Mouse (Mus musculus): Measurements from ENCODE around the gene Prdx5. TPM values are rescaled to one million over a fixed set of nuclear protein-coding genes. Genes with fewer than 3 reads are reported as not detected.
A peak's percentile ranks its signal among the peaks of the same experiment; 100 is the strongest.

Gene Prdx5
- polyA plus RNA-seq, 1 experiment from 2014 or later: 231 TPM

GRCm38 (mm10) chr19:6860706-6861105 is 49.2 kb downstream of the Prdx5 start:
- WGBS: 78% methylated on average over 6 of the region's 6 CpGs
- ATAC-seq (replicated peaks): no peak
- no peak overlapping the region for H3K27ac ChIP-seq (replicated peaks)

GRCm38 (mm10) chr19:6859971-6860370 is 49.9 kb downstream of the Prdx5 start:
- 86% methylated on average over 3 of the region's 3 CpGs for WGBS
- H3K4me1 ChIP-seq: peaks cover 19% of the 10 kb centered on the region
- H3K27ac ChIP-seq (replicated peaks): no peak overlapping the region
- H3K36me3 ChIP-seq: no peaks in the 10 kb centered on the region
- no peaks in the 10 kb centered on the region for H3K27me3 ChIP-seq
- no peaks in the 10 kb centered on the region for H3K9me3 ChIP-seq
- H3K9ac ChIP-seq (replicated peaks): no peak overlapping the region
- no peak for ATAC-seq (replicated peaks)
- H3K4me2 ChIP-seq (replicated peaks): no peak overlapping the region
- H3K4me3 ChIP-seq: no peak overlapping the region

More at GRCm38 (mm10) chr19:6860706-6861105, 49.2 kb downstream of the Prdx5 start:
- no peaks in the 10 kb centered on the region for H3K36me3 ChIP-seq
- H3K4me3 ChIP-seq: no peak overlapping the region
- peaks cover 11% of the 10 kb centered on the region for H3K4me1 ChIP-seq
- H3K4me2 ChIP-seq (replicated peaks): no peak overlapping the region
- no peaks in the 10 kb centered on the region for H3K9me3 ChIP-seq
- no peaks in the 10 kb centered on the region for H3K27me3 ChIP-seq
- H3K9ac ChIP-seq (replicated peaks): no peak overlapping the region

- WGBS: 72% methylated on average over 2 of the region's 2 CpGs
- no peak for ATAC-seq (replicated peaks)
- H3K9ac ChIP-seq (replicated peaks): no peak overlapping the region
Measured at GRCm38 (mm10) chr19:6859032-6859651, 50.8 kb downstream of the Prdx5 start.

GRCm38 (mm10) chr19:6858031-6858430 is 51.9 kb downstream of the Prdx5 start, which contains the start of gene Ccdc88b:
TSS of gene Ccdc88b (minus strand) at chr19:6858211.
- no peak within 1 kb of the TSS for H3K4me3 ChIP-seq
- H3K9ac ChIP-seq (replicated peaks): no peak within 1 kb of the TSS
- H3K4me1 ChIP-seq: peaks cover 20% of the 10 kb centered on the region
- WGBS: 78% methylated on average over 7 of the region's 7 CpGs
- no peaks in the 10 kb centered on the region for H3K36me3 ChIP-seq
- no peak within 1 kb of the TSS for H3K27ac ChIP-seq (replicated peaks)
- no peak for ATAC-seq (replicated peaks)
- H3K27me3 ChIP-seq: no peaks in the 10 kb centered on the region
- no peaks in the 10 kb centered on the region for H3K9me3 ChIP-seq
- no peak within 1 kb of the TSS for H3K4me2 ChIP-seq (replicated peaks)

More at GRCm38 (mm10) chr19:6859032-6859651, 50.8 kb downstream of the Prdx5 start:
- H3K4me1 ChIP-seq: peaks cover 20% of the 10 kb centered on the region
- no peak overlapping the region for H3K4me3 ChIP-seq
- H3K27ac ChIP-seq (replicated peaks): no peak overlapping the region
- no peak overlapping the region for H3K4me2 ChIP-seq (replicated peaks)
- no peaks in the 10 kb centered on the region for H3K9me3 ChIP-seq
- H3K36me3 ChIP-seq: no peaks in the 10 kb centered on the region
- no peaks in the 10 kb centered on the region for H3K27me3 ChIP-seq

GRCm38 (mm10) chr19:6857391-6858005 is 52.4 kb downstream of the Prdx5 start:
- peaks cover 20% of the 10 kb centered on the region for H3K4me1 ChIP-seq
- H3K27ac ChIP-seq (replicated peaks): no peak overlapping the region
- no peaks in the 10 kb centered on the region for H3K27me3 ChIP-seq
- no peak overlapping the region for H3K9ac ChIP-seq (replicated peaks)
- no peak overlapping the region for H3K4me2 ChIP-seq (replicated peaks)
- H3K36me3 ChIP-seq: no peaks in the 10 kb centered on the region
- no peaks in the 10 kb centered on the region for H3K9me3 ChIP-seq
- no peak overlapping the region for H3K4me3 ChIP-seq
- WGBS: 76% methylated on average over 9 of the region's 9 CpGs
- no peak for ATAC-seq (replicated peaks)

GRCm38 (mm10) chr19:6857003-6857360 is 52.9 kb downstream of the Prdx5 start:
- Histone ChIP-seq H3K4me3 (no peak overlapping the region), H3K36me3 (no peaks in the 10 kb centered on the region), H3K4me1 (peaks cover 20% of the 10 kb centered on the region), H3K9me3 (no peaks in the 10 kb centered on the region), H3K4me2 (replicated peaks) (no peak overlapping the region), H3K27me3 (no peaks in the 10 kb centered on the region), H3K9ac (replicated peaks) (no peak overlapping the region), H3K27ac (replicated peaks) (no peak overlapping the region)
- ATAC-seq (replicated peaks): no peak
- WGBS: 52% methylated on average over 3 of the region's 3 CpGs

Small RNAs within 50 kb of the gene (microRNA-seq; reads per million reads assigned to microRNA genes)
- 2.4 reads per million, percentile 3 among the genes with 10 or more reads in this experiment for gene Mir6990

Other genes with a start within 250 kb of the Prdx5 start
- 7.1 and 7.7 TPM in 2 replicates for gene Rps6ka4, start 69.5 kb downstream of the Prdx5 start, polyA plus RNA-seq (2015; fragmentation: Nextera tagmentation; extraction: Ambion mirVana)
- 0.40 and 0.71 TPM in 2 replicates for gene Ccdc88b, start 51.9 kb downstream of the Prdx5 start, polyA plus RNA-seq (2015; fragmentation: Nextera tagmentation; extraction: Ambion mirVana)
- 116 and 125 TPM in 2 replicates for gene Trmt112, start 408 bp downstream of the Prdx5 start, polyA plus RNA-seq (2015; fragmentation: Nextera tagmentation; extraction: Ambion mirVana)
- gene Esrra, start 11.7 kb upstream of the Prdx5 start, polyA plus RNA-seq (2015; fragmentation: Nextera tagmentation; extraction: Ambion mirVana): 20.3 and 21.2 TPM in 2 replicates
- gene Catsperz, start 15.3 kb upstream of the Prdx5 start, polyA plus RNA-seq (2015; fragmentation: Nextera tagmentation; extraction: Ambion mirVana): 0.85 and 0.96 TPM in 2 replicates
- 1.4 and 1.8 TPM in 2 replicates for gene Kcnk4, start 24.4 kb upstream of the Prdx5 start, polyA plus RNA-seq (2015; fragmentation: Nextera tagmentation; extraction: Ambion mirVana)
- 83.7 and 83.8 TPM in 2 replicates for gene Bad, start 31.8 kb upstream of the Prdx5 start, polyA plus RNA-seq (2015; fragmentation: Nextera tagmentation; extraction: Ambion mirVana)
- 48.0 and 48.2 TPM in 2 replicates for gene Gpr137, start 32.4 kb upstream of the Prdx5 start, polyA plus RNA-seq (2015; fragmentation: Nextera tagmentation; extraction: Ambion mirVana)
- 263 and 289 TPM in 2 replicates for gene Ppp1r14b, start 64.9 kb upstream of the Prdx5 start, polyA plus RNA-seq (2015; fragmentation: Nextera tagmentation; extraction: Ambion mirVana)
- 11.2 and 11.5 TPM in 2 replicates for gene Plcb3, start 66.4 kb upstream of the Prdx5 start, polyA plus RNA-seq (2015; fragmentation: Nextera tagmentation; extraction: Ambion mirVana)
- 83.7 and 90.9 TPM in 2 replicates for gene Fkbp2, start 70.4 kb upstream of the Prdx5 start, polyA plus RNA-seq (2015; fragmentation: Nextera tagmentation; extraction: Ambion mirVana)
- gene Vegfb, start 77.5 kb upstream of the Prdx5 start, polyA plus RNA-seq (2015; fragmentation: Nextera tagmentation; extraction: Ambion mirVana): 41.0 and 46.7 TPM in 2 replicates
- 20.3 and 22.8 TPM in 2 replicates for gene Dnajc4, start 82.5 kb upstream of the Prdx5 start, polyA plus RNA-seq (2015; fragmentation: Nextera tagmentation; extraction: Ambion mirVana)
- 18.1 and 18.2 TPM in 2 replicates for gene Nudt22, start 86.0 kb upstream of the Prdx5 start, polyA plus RNA-seq (2015; fragmentation: Nextera tagmentation; extraction: Ambion mirVana)
- 14.8 and 16.0 TPM in 2 replicates for gene Trpt1, start 86.0 kb upstream of the Prdx5 start, polyA plus RNA-seq (2015; fragmentation: Nextera tagmentation; extraction: Ambion mirVana)
- 3.6 and 3.7 TPM in 2 replicates for gene Fermt3, start 109.4 kb upstream of the Prdx5 start, polyA plus RNA-seq (2015; fragmentation: Nextera tagmentation; extraction: Ambion mirVana)
- gene Stip1, start 129.9 kb upstream of the Prdx5 start, polyA plus RNA-seq (2015; fragmentation: Nextera tagmentation; extraction: Ambion mirVana): 243 and 245 TPM in 2 replicates
- gene Macrod1, start 146.7 kb upstream of the Prdx5 start, polyA plus RNA-seq (2015; fragmentation: Nextera tagmentation; extraction: Ambion mirVana): 5.8 and 6.0 TPM in 2 replicates
- gene Flrt1, start 195.6 kb upstream of the Prdx5 start, polyA plus RNA-seq (2015; fragmentation: Nextera tagmentation; extraction: Ambion mirVana): 14.9 and 18.9 TPM in 2 replicates